Mouse (Mus musculus) heart, adult 9 months (tissue): ENCODE data around the gene Phyhipl.

ENCODE experiments used
- DNase-seq, 2 experiments: peaks; one replicate each; pipeline ENCODE4 v3.0.0; 2022; ENCODE audit warnings: low spot score in 2 of 2

Gene Phyhipl

DNA sequence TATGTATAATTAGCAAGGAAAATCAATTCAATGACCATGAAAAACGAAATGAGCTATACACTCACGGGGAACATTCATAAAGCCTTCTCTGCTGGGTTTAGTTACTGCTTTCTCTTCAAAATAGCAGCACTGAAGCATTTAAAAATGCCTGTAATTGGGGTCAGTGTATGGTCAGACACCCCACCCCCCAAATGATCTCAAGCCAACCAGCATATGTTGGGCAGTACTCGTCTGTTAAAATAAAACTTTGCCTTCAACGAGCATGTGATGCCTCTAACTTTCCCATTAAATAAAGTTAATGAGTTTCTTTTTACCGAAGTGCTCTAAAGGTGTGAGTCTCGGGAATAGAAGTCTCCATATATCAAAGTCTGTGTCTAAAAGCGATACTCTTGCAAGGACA, at the start of gene Phyhipl:
Phyhipl (minus strand) TSS at position 138 of the 400 bp plus-strand sequence.
- no peak for DNase-seq

DNA sequence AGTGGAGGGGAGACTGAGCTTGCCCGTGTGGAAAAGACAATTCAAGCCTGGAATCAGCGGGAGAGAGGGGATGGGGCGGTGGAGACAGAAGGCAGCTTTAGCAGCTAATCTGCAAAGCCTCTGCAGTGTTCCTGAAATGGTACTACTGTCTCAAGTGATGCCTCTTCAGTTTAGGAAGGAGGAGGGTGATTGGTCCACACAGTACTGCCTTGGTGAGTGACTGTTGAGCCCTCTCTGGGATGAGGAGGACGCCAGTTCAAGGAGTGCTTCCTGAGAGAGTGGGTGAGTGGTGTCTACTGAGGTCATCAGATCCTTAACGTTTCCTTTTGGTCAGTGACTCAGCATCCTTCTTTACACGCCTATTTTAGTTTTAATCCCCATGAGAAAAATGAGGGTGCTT, 47.4 kb upstream of the Phyhipl start:
- no peak for DNase-seq

DNA sequence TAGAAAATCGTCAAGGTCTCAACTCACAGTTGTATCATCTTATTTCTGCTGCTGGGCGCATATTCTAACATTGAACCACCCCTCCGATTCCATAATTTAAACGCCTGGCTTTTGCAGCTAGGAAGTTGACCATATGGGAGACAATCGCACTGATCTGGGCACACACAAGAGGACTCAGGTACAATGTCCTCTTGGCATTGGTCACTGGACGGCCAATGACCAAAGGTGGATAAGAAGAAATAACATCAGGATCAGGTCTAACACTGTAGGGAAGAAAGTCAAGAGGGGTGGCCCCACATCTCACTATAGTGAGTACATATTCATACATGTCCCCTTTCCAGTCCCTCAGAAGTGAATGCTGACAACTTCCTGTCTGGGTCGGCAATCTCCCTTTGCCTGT, 43.8 kb upstream of the Phyhipl start:
- no peak for DNase-seq

DNA sequence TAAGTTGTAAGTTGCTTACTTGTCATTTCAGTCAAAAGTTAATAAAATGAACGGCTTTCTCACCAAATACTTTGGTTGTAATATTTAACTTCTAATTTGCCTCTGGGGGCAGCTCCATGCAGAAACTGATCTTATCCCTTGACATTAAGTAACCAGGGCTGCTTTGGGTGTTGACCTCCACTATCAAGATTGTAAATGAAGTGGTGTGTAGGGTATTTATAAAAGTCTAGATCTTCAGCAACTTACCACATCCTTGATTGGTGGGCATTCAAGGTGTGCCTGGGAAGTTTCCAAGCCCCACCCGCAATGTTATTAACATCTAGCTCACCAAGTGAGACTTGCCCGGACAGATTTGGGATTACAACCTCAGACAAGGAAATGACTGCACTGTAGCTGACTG, 42.2 kb upstream of the Phyhipl start:
- DNase-seq, result no peak

DNA sequence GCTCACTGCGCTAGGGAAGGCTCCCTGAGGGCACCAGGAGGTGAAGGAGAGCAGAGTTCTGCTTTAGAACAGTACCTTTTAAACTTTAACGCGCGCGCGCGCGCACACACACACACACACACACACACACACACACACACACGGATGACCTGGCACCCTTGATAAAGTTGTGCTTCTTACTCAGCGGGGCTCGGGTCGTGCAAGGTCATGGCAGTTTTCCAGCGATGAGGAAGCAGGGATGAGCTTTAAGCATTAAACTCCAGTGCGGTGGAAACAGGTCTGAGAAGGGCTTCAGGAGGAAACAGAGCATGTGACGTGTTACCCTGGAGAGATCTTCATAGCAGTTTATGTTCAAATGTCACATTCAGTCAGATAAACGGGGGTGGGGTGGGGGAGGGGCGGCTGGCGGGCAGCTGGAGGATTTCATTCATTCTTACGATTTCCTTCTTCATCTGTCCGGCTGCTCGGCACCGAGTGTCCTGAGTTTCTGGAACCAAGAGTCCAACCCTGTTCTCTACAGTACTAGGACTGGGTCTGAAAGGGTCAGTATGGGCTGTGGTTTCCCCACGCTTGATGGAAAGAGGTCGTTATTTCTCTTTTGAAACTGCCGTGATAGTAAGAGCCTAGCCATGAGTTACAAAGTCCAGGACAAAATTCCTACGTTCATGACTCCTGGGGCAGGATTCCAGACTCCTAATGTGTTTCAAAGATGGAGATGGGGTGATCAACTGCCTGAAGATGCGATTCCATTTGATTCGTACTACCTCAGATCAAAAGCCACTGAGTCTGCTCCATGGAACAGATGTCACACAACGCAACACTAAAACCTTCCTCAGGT, 41.2 kb upstream of the Phyhipl start:
- DNase-seq, result no peak

DNA sequence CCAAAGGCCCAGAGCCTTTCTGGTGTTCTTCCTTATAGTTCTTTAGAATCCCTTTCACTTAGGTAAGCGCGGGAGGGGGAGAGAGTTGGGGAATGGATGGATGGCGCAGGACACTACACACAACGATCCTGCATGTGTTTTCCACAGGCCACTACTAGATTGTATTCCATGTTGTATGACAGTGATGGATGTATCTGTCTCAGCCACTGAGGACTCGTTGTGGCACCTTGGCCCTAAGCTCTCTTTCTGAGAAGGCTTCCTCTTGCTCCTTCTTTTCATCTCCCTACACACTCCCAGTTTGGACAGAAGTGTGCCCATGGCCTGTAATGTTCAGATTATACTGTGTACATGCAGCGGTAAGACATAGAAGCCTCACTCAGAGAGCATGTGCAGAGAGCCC, 33.6 kb upstream of the Phyhipl start:
- DNase-seq, result no peak

DNA sequence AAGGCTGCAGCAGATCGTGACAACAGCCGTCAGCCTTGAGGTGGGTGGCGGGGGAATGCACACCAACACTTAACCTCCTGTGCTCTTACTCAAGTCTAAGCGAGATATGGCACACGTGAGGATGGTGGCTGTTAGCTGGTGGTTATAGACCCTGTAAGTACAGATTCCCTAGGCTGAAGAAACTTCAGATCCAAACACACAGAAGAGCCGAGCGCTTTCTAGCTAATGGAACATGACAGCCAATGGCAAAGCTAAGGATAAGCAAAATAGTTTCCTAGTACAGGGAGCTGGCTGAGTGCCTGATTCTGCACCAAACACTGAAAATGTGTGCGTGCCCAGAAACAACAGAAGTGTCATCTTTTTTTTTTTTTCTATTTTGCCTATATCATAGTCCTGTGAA, 33.1 kb upstream of the Phyhipl start:
- DNase-seq, result no peak

DNA sequence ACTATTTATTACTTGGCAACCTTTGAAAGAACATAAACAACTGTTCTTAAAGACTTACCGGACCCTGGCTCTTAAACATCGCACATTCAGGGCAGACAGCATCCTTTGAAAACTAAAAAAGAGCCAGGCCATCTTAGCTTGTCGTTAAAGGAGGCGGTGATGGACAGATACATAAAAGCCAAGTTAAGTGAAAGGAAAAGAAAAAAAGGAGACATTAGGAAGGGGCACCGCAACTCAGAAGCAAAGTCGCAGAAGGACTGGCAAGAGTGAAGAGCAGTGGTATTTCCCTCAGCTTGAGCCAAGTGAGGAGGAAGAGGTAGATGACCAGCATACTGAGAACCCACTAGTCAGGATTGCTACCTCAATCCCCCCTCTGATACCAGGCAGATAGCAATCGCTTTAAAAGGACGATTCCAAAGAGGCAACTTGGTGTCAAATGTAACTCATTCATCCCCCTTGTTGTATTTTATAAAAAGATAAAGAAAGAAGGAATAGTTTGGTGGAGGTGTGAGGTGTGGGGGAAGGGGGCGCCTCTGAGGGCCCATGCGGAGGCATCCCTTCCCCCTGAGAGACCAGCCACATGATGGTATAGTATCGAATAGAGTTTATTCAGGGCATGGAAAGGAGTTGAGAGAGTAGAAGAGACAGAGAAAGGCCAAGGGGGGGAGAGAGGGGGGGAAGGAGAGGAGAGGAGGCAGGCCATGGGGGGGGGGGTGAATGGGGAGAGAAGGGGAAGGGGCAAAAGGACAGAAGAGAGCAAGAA, 31.4 kb upstream of the Phyhipl start:
- DNase-seq, result no peak

DNA sequence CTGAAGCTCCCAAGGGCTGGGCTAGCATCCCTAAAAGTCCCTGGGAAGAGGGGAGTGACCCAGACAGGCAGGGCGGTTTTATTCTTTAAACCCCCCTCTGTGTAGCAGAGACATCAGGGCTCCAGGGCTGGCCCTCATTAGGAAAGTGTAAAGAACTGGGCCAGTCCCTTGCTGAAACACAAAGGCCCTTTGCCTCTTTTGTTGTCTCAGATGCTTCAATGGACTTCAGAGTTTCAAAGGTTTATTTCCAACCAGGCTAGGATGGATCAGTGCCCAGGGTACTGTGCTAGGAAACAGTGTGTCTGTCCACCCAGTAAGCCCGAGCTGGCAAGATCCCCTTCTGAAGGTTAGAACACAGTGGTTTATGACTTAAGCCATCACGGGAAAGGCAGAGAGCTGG, 30.7 kb upstream of the Phyhipl start:
- no peak for DNase-seq

DNA sequence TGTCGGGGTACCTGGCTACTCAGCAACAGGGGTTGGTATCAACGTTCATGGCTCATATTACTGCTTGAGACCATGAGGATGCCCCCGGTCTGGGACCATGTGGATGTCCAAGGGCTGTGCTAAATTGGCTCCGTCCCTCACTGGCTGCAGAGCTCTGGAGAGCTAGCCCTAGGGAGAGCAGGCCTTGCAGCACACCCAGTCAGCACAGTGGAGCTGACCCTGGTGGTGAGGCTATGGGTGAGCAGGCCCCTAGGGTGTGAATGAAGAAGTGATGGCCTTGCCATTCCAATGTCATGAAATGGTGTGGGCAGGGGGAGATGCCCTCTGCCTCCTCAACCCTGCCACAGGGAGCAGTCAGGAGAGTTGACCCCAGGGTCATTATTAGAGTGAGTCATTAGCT, 27.7 kb upstream of the Phyhipl start:
- no peak for DNase-seq

DNA sequence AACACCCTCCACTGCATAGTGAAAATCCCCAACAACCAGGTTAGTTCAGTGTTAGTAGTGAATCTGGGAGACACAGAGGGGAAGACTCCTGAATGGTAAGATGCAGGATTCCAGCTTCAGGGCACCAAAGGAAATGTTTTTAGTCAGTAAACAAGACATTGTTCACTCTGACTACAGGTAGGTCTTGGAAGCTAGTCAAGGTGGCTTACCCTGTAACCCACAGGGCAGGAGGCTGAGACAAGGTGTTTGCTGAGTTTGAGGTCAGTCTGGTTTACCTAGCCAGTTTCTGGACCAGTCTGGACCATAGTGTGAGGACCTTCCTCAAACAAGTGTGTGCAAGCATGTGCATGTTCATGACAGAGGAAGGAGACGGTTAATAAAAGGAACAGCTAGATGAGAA, 22.2 kb upstream of the Phyhipl start:
- no peak for DNase-seq

DNA sequence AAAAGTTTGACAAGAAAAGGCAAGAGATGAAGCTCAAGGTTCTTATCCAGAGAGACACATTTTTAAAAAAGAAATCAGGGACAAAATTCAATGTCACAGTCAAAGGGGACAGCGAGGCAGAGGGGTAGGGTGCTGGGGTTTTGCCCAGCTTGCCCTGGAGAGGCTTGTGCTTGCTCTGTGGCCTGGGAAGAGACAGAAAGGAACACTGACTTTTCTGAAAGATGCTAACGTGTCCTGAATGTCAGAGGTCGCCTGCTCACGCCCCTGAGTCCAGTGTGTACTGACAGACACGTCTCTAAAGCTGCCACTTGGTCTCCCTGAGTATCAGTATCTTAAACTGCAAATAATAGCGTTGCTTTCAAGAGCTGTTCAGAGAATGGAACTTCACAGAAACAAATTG, 507 bp upstream of the Phyhipl start:
- DNase-seq, result no peak

DNA sequence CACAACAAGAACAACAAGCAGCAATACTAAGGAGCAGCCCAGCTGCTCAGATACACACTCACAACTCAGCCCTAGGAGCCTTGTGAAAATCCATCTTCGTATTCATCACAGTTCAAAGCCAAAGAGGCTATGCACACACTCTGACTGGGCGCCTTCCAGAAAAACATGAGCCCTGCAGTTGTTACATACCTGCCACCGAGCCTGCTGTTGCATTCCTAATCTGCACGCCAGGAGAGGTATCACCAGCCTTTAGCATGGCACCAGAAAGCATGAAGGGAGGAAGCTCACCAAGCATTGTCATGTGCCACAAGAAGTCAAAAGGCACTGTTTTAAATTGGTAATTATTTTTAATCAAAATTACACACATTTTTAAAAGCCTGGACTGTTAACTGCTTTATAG, 1.1 kb downstream of the Phyhipl start:
- DNase-seq, result no peak

DNA sequence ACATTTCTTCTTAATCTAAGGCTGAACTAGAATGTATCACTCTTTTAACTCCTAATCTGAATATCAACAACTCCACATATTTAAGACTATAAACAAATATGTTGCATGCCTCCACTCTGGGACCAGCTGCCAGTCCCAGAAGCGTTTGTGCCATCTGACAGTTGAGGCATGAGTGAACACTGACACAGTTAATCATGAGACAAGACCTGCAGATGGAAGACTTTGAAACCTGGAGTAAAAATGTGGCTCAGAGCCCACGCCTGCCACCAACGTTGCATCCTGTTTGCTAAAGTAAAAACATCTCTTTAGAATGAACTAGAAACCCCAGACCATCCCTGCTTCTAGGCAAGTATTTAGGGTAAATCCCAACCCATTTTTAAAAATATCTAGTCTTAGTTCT, 1.6 kb downstream of the Phyhipl start:
- DNase-seq, result no peak

DNA sequence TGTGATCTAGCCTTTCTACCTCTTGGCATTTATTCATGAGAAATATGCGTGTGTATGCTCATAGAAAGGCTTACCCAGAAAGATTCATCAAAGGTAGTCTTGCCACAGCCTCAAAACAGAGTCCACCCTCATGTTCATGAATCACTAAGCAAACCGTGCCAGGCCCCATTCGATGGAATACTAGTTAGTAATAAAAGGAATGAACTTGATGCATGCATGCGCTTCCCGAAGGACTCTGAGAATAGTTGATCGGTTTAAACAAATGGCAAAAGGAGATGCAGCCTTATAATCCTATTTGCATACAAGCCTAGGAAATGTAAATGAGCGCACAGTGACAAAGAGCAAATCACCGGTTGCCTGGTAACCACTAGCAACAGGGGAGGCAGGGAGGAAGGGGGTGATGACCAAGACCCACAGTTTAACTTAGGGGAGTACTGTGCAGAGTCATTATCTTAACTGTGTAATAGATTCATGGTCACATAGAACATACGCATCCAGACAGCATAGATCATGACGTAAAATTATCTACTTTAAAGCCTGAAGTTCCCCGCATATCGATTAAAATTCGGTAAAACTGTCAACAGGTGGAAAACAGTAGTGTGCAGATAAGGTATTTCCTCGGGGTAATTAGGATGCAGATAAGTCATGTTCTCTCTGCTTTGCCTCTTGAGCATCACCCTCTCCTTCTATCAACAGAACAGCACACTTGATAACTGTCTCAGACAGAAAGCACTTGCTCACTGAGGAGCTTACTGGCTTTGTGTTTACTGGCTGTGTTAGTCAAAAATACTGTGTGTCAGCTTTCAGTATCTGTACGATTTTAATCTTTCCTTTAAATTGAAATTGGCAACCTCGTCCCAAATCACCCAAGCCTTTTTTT, 3.8 kb downstream of the Phyhipl start:
- DNase-seq, result no peak

DNA sequence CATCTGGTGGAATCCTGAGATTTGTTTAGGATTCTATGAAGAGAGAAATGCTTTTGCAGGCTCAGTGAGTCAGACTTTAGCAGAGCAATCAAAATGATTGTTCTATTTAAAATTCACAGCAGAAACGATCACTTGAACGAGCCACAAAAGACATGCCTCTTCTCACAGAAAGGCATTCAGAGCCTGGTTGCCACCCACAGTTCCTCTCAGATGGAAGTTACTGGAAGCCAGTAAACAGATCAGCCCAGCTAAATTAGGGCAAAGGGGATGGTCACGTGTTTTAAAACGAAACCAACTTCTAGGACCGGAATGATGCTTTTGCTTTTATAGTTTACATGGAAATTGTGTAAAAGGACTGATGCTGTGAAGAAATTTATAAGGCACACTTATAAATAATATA, 6.9 kb downstream of the Phyhipl start:
- peak; percentile 8 to 19 for DNase-seq

DNA sequence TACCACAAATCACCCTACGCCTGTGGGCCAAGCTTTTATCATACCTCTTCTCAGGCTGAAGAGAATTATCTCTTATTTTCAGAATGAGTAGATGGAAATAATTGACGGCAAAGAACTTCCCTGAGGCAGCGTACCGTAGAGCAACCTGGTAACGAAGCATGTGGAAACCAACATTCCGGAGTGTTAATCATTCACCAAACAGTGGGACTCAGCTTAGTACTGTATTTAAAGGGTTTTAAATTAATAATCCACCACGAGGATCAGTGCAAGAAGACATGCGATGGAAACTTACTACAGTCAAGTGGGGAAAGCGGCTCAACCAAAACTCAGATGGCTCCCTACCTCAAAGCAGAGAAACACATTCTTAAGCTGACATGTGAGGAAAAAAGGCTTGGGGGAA, 12.6 kb downstream of the Phyhipl start:
- no peak for DNase-seq

DNA sequence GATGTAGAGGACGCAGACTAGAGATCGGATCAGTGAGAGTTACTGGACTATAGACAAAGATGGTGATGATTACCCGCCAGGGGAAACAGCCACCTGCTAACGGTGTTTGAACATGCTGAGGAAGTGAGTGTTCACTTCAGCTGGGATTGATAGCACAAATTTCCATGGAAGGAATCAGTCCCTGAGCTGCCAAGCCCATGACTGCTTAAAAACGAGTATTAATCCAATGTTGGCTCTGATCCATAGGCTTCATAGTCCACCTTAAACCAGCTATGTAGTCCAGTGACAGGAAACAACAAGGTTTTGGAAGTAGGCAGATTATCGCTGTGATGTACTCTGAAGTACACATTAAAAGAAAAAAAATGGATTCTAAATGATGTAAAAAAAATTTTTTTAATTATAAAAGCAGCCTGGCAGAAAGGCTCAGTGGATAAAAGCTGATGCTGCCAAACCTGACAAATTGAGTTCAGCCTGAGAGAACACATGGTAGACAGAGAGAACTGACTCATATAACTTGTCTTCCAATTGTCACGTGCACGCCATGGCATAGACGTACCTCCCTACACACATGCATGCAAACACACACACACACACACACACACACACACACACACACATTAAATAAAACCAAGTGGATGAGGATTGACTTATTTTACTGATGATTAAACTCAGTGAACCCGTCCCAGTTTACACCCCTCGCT, 14.7 kb downstream of the Phyhipl start:
- DNase-seq, result no peak

DNA sequence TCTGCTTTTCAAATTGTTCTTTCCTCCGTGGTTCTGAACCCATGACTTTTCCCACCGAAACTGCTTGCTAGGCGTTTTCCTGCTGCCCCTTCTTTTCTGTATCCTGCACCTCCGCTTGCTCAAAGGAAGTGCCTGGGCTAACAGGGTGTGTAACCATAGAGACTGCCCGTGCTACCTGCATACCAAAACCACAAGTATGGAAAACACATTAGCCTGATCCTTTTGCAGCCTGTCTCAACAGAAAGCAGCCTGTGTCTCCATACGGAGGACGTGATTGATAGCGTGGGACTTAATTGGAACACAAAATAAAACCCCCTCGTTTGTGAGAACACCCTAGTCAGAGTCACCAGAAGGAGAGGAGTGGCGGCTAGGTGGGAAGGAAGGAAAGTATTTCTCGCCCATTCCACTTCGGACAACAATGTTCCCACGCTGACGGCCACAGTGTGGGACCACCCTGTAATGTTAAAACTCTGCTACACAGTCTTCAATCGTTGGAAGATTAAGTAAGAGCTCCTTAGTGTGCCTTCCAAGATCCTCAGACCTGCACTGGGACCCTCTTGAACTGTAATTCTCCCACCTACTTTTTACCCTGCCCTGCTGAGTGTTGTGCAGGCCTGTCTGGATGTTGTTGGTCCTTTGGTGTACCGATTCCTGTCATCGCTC, 15.6 kb downstream of the Phyhipl start:
- no peak for DNase-seq

DNA sequence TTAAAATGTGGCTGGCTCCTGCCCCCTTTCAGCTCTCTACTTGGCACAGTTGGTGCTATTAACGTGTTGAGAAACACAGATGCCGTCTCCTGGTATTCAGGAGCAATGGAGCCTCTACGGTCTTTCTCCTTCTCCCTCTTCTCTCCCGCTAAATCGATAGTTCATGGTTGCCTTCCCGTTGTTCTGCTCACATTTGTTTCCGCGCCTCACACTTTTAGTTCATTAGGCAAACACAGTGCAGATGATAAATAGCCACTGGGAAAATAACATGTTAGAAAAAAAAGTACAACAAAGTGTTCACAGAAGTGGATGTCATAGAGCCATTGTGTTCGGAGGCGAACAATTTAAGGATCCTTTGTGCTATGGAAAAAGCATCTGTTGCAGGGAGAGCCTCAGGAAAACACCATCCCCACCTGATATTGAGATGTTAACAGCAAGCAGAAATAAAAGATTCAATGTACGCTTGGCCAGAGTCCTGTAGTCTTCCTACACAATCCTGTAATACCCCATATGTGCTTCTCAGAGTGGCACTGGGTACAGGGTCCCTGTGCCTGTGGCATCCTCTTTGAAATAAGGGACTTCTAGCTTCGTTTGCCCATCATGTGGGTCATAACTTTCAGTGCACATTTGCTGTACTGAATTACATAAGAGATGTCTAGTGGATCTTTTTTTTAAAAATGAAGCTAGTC, 18.0 kb downstream of the Phyhipl start:
- no peak for DNase-seq

DNA sequence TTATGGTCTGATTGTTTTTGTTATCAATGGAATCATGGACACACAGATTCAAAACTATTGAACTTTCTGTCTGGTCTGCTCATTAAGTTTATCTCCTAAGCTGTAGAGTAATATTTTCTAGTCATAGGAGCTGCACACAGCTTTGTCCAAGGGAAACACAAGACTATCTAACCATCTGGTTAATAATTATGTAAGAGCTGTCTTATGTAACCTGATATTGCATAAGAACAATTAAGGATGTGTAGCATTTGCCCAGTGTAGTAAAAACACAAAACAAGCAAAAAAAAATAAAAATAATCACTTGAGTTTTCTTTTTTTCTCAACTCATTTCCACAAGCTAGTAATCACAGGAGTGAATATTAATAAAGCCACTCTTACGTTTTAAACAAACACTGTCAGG, 20.5 kb downstream of the Phyhipl start:
- DNase-seq, result no peak
